Mouse (Mus musculus) embryo, embryonic 11 days (tissue): ENCODE measurements around the gene Smim14.
"Not testable (repeated sequence)": the region's sequence is repeated elsewhere in the genome, so short reads cannot be mapped to it uniquely, and the experiment has no call there.

ENCODE experiments used
- DNase-seq: peaks from one replicate; pipeline ENCODE4 v3.0.0-alpha.2; 2015

Smim14 gene

GRCm38 (mm10) chr5:65536751-65537419, at the start of gene Smim14, which contains the start of gene Ube2k:
Gene Smim14 (minus strand): TSS chr5:65537184.
Gene Ube2k (plus strand): TSS chr5:65537233.
- peak; percentile 96 for DNase-seq

GRCm38 (mm10) chr5:65586291-65586690, 49.3 kb upstream of the Smim14 start:
- DNase-seq, result no peak

- DNase-seq, result no peak
Measured at GRCm38 (mm10) chr5:65578545-65578944, 41.6 kb upstream of the Smim14 start.

GRCm38 (mm10) chr5:65575896-65576295, 38.9 kb upstream of the Smim14 start:
- DNase-seq, result no peak

- no peak for DNase-seq
Measured at GRCm38 (mm10) chr5:65574876-65575275, 37.9 kb upstream of the Smim14 start.

- no peak for DNase-seq
Measured at GRCm38 (mm10) chr5:65565486-65565885, 28.5 kb upstream of the Smim14 start.

- peak; percentile 24 for DNase-seq
Measured at GRCm38 (mm10) chr5:65561125-65561893, 24.3 kb upstream of the Smim14 start.

- DNase-seq, result no peak
Measured at GRCm38 (mm10) chr5:65557109-65557508, 20.1 kb upstream of the Smim14 start.

GRCm38 (mm10) chr5:65549677-65550076, 12.7 kb upstream of the Smim14 start:
- DNase-seq, result no peak

GRCm38 (mm10) chr5:65544616-65545015, 7.6 kb upstream of the Smim14 start:
- DNase-seq, result no peak

GRCm38 (mm10) chr5:65543491-65543890, 6.5 kb upstream of the Smim14 start:
- DNase-seq, result no peak

- no peak for DNase-seq
Measured at GRCm38 (mm10) chr5:65541889-65542288, 4.9 kb upstream of the Smim14 start.

GRCm38 (mm10) chr5:65539786-65540185, 2.8 kb upstream of the Smim14 start:
- DNase-seq, result no peak

- DNase-seq, result no peak
Measured at GRCm38 (mm10) chr5:65538829-65539228, 1.8 kb upstream of the Smim14 start.

GRCm38 (mm10) chr5:65538121-65538520, 1.1 kb upstream of the Smim14 start:
- DNase-seq, result no peak

- DNase-seq, result peak; percentile 84
Measured at GRCm38 (mm10) chr5:65537420-65538071, 562 bp upstream of the Smim14 start.

- DNase-seq, result not testable (repeated sequence)
Measured at GRCm38 (mm10) chr5:65536068-65536465, 917 bp downstream of the Smim14 start.

- DNase-seq, result peak; percentile 68
Measured at GRCm38 (mm10) chr5:65535457-65536067, 1.4 kb downstream of the Smim14 start.

- DNase-seq, result no peak
Measured at GRCm38 (mm10) chr5:65534496-65534895, 2.5 kb downstream of the Smim14 start.

- no peak for DNase-seq
Measured at GRCm38 (mm10) chr5:65531283-65531682, 5.7 kb downstream of the Smim14 start.

GRCm38 (mm10) chr5:65525674-65526443, 11.1 kb downstream of the Smim14 start:
- peak; percentile 22 for DNase-seq

GRCm38 (mm10) chr5:65524831-65525230, 12.2 kb downstream of the Smim14 start:
- DNase-seq, result no peak
